Mouse (Mus musculus): ENCODE data around the gene Clpp. TPM values are rescaled to one million over a fixed set of nuclear protein-coding genes. Genes with fewer than 3 reads are reported as not detected.

Gene Clpp
- total RNA-seq, 2 experiments from 2014 or later = 111 to 124 TPM

- DNase-seq (ENCODE audit: low spot score in 2 of 2) = no peak
Observed at GRCm38 (mm10) chr17:57027471-57027870, 37.4 kb downstream of the Clpp start.

- no peak for DNase-seq (ENCODE audit: low spot score in 2 of 2)
Observed at GRCm38 (mm10) chr17:57029691-57030090, 39.6 kb downstream of the Clpp start.

DNA sequence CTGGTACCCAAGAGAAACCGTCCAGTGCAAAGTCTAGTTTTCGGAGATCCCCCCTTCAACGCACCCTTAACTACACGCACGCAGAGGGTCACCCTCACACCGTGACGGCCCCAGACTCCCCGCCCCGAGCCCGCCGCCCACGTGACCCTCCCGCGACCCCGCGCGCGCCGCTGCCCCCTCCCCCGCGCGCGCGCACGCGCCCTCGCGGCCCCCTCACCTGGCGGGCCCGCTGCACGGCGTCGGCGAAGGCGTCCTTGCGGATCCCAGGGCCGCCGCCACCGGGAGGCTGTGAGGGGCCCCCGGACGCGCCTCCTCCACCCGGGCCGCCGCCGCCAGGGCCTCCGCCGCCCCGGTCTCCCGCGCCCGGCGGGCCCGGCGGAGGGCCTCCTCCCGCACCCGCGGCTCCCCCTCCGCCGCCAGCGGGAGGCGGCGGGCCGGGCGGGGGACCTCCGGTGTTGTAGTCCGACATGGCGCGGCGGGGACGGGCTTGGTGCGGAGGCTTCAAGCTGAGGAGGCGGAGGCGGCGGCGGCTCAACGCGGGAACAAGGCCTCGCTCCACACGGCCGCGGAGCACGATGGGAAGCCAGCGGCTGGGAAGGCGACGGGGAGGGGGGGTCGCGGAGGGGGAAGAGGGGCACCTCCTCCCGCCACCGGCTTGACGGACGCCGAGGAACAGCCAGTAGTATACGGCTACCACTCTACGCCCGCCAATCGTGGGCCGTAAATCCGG lies 41.0 kb downstream of the Clpp start, which contains the start of gene Khsrp:
TSS of gene Khsrp (minus strand) at position 592 of the 730 bp plus-strand sequence.
- peak in 1 of 2 experiments; percentile 60 for DNase-seq (ENCODE audit: low spot score in 2 of 2)

DNA sequence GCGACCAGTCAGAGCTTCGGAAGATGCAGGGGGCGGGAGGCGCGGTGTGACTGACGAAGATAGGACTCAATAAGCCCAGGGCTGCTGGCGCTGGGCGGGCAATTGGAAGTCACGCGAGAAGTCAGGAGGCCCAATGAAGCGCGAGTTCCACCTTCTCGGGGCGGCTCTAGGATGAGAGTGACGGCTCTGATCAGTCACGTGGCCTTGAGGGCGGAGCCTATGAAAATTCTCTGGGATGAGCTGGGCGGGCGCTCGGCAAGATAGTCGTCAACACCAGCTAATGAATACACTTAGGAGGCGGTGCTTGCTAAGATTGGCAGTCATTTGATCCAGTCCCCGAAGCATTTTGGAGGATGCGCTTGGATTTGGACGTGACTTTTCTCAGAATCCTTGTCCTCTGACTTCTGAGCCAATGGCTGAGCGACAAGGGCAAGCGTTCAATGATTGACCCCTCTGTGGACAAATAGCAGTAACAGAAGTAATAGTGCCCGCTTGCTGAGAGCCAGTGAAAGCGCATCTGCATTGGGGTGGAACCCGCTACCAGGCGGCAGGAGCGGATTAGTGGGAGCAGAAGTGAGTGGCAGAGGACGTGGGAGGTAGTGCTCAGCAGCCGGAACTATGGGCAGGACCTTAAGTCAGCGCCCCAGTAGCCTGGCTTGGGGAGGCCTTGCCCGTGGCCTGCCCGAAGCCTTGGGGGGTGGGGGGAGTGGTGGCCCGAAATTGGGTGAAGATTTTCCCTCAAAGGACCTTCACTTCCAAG lies 41.7 kb downstream of the Clpp start:
- DNase-seq (ENCODE audit: low spot score in 2 of 2) = peak; percentile 91 to 94

DNA sequence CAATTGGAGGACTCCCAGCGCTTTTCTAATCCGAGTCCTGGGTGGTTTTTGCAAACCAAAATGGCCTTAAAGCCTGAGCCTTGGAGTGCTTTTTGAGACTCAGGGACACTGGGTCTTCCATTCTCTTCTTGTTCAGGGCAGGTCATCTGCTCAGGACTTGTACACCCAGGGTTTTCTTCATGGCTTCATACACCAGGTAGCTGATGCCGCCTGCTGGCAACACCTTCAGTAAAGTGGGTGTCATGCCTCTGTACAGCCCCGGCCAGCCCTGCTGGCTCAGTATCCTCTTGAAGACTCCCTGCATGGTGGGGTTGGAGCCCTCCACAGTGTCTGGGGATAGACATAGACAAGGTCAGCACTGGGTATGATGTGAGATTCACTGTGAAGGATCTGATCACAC lies 42.7 kb downstream of the Clpp start:
- DNase-seq (ENCODE audit: low spot score in 2 of 2) = no peak

DNA sequence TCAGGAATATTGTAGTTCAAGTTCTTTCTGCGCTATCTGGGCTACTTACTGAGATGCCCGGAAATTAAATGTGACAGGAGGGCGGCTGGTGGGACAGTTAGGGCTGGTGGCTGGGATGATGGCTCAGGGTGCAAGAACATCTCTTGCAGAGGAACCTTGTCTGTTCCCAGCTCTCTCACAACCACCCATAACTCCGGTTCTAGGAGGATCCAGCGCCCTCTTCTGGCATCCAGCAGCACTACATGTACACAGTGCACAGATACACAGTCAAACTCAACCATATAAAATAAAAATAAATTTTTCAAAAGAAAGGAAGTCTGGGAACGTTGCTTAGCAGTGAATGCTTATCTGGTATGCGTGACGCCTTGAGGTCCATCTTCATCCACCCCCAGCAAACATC lies 48.9 kb downstream of the Clpp start:
- DNase-seq (ENCODE audit: low spot score in 2 of 2) = no peak

- DNase-seq (ENCODE audit: low spot score in 2 of 2) = no peak
Observed at GRCm38 (mm10) chr17:57041554-57041953, 51.4 kb downstream of the Clpp start, which contains the start of gene Slc25a41. TSS of gene Slc25a41 (minus strand) at chr17:57041654.

Other genes starting within 250 kb of the Clpp start
- gene Nrtn, start 232.8 kb upstream of the Clpp start, total RNA-seq (2021) = 1 to 10 TPM; 3.4 to 4.0 TPM
- 10 to 100 TPM; 28.3 to 31.3 TPM for gene Dus3l, start 225.5 kb upstream of the Clpp start, total RNA-seq (2021)
- gene Prr22, start 220.1 kb upstream of the Clpp start, total RNA-seq (2021) = under 1 TPM; 0.48 to 0.93 TPM
- 1 to 10 TPM; 3.8 to 5.6 TPM for gene Rfx2, start 159.3 kb upstream of the Clpp start, total RNA-seq (2021)
- under 1 TPM in 1 of 2 experiments, not detected in 1; 0.27 TPM for gene Acsbg2, start 115.9 kb upstream of the Clpp start, total RNA-seq (2021)
- 1 to 10 TPM in 1 of 2 experiments, under 1 TPM in 1; 0.83 to 2.9 TPM for gene 1700061G19Rik, start 114.8 kb upstream of the Clpp start, total RNA-seq (2021)
- gene Mllt1, start 54.9 kb upstream of the Clpp start, total RNA-seq (2021) = 10 to 100 TPM; 31.1 to 32.4 TPM
- gene Acer1, start 8.2 kb upstream of the Clpp start, total RNA-seq (2021) = under 1 TPM in 1 of 2 experiments, not detected in 1; 0.13 TPM
- gene Alkbh7, start 7.0 kb downstream of the Clpp start, total RNA-seq (2021) = 10 to 100 TPM; 44.2 to 65.2 TPM
- gene Pspn, start 9.7 kb downstream of the Clpp start, total RNA-seq (2021) = 1 to 10 TPM in 1 of 2 experiments, not detected in 1; 1.3 TPM
- gene Gtf2f1, start 21.0 kb downstream of the Clpp start, total RNA-seq (2021) = 10 to 100 TPM; 56.4 to 72.1 TPM
- gene Gm17949, start 21.2 kb downstream of the Clpp start, total RNA-seq (2021) = under 1 TPM in 1 of 2 experiments, not detected in 1; 0.26 TPM
- gene Khsrp, start 41.2 kb downstream of the Clpp start, total RNA-seq (2021) = 10 to 100 TPM; 84.2 to 92.7 TPM
- not detected for gene Slc25a41, start 51.3 kb downstream of the Clpp start, total RNA-seq (2021)
- gene Crb3, start 68.8 kb downstream of the Clpp start, total RNA-seq (2021) = under 1 TPM; 0.36 to 0.67 TPM
- gene Slc25a23, start 69.6 kb downstream of the Clpp start, total RNA-seq (2021) = 100 to 1,000 TPM in 1 of 2 experiments, 10 to 100 TPM in 1; 73.2 to 108 TPM
- gene Dennd1c, start 88.2 kb downstream of the Clpp start, total RNA-seq (2021) = 1 to 10 TPM; 1.3 to 2.3 TPM
- gene Tubb4a, start 97.5 kb downstream of the Clpp start, total RNA-seq (2021) = 1 to 10 TPM; 4.0 to 4.3 TPM
- under 1 TPM; 0.38 to 0.63 TPM for gene Tnfsf9, start 115.0 kb downstream of the Clpp start, total RNA-seq (2021)
- not detected for gene Cd70, start 159.5 kb downstream of the Clpp start, total RNA-seq (2021)
- under 1 TPM in 1 of 2 experiments, not detected in 1; 0.36 TPM for gene Tnfsf14, start 203.9 kb downstream of the Clpp start, total RNA-seq (2021)
- 100 to 1,000 TPM; 184 to 696 TPM for gene C3, start 237.8 kb downstream of the Clpp start, total RNA-seq (2021)

Measured in adrenal gland, adult 18-20 months (tissue).